Mouse (Mus musculus): ENCODE measurements around the gene Cldn10. TPM values are rescaled to one million over a fixed set of nuclear protein-coding genes. Genes with fewer than 3 reads are reported as not detected.
"Not testable (repeated sequence)": the region's sequence is repeated elsewhere in the genome, so short reads cannot be mapped to it uniquely, and the experiment has no call there.

The Cldn10 gene
- polyA plus RNA-seq, 1 experiment from 2014 or later: not detected

- Histone ChIP-seq H3K4me3 (ENCODE audit: inconsistent target) (no peak overlapping the region), H3K27ac (no peak overlapping the region), H3K36me3 (ENCODE audit: inconsistent target) (no peaks in the 10 kb centered on the region), H3K79me2 (ENCODE audit: inconsistent target) (no peaks in the 10 kb centered on the region)
- WGBS (ENCODE audit: missing documents): 2% methylated on average over 5 of the region's 5 CpGs
These were observed 9.0 kb downstream of the Cldn10 start for GRCm38 (mm10) chr14:118796694-118797058.

- Histone ChIP-seq H3K4me3 (ENCODE audit: inconsistent target) (no peak overlapping the region), H3K27ac (no peak overlapping the region), H3K79me2 (ENCODE audit: inconsistent target) (no peaks in the 10 kb centered on the region), H3K36me3 (ENCODE audit: inconsistent target) (no peaks in the 10 kb centered on the region)
- 53% methylated on average over 9 of the region's 9 CpGs for WGBS (ENCODE audit: missing documents)
These were observed 9.6 kb downstream of the Cldn10 start for GRCm38 (mm10) chr14:118797270-118797669.

GRCm38 (mm10) chr14:118799918-118800317, 12.2 kb downstream of the Cldn10 start:
- H3K4me3 ChIP-seq (ENCODE audit: inconsistent target): no peak overlapping the region
- H3K36me3 ChIP-seq (ENCODE audit: inconsistent target): no peaks in the 10 kb centered on the region
- H3K27ac ChIP-seq: no peak overlapping the region
- 36% methylated on average over 9 of the region's 9 CpGs for WGBS (ENCODE audit: missing documents)
- H3K79me2 ChIP-seq (ENCODE audit: inconsistent target): no peaks in the 10 kb centered on the region

DNA sequence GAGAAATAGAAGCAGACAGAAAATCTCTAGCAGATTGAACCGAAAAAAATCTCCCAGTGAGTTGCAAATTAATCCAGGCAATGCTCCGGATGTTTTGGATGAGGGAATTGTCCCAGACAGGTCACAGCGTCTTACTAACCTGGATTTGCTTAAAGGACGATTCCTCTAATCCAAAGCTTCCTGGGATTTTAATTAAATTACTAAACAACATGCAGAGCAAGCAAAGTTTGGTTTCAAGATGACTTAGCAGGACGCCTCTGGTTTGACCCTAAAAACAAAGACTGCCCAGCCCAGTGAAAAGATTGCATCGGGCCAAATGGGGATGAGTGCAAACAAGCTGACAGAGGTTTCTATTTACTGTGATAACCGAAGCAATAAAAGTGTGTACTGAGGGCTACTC, 16.2 kb downstream of the Cldn10 start:
- Histone ChIP-seq H3K27ac (no peak overlapping the region), H3K36me3 (ENCODE audit: inconsistent target) (no peaks in the 10 kb centered on the region), H3K79me2 (ENCODE audit: inconsistent target) (no peaks in the 10 kb centered on the region), H3K4me3 (ENCODE audit: inconsistent target) (no peak overlapping the region)
- WGBS (ENCODE audit: missing documents): 89% methylated on average over 7 of the region's 7 CpGs

DNA sequence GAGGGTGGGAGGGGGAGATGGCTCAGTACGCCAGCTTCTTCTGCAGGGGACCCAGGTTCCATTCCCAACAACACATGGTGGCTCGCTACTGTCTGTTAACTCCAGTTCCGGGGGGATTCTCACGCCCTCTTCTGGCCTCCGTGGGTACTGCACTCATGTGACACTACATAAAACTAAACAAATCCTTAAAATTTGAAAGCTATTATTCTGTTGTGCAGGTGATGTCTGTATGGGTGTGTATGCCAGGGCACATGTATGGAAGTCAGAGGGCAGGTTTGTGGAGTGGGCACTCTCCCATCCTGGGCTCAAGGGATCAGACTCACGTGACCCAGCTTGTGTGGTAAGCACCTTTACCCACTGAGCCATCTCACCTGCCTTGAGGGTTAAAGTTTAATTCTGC, 16.6 kb downstream of the Cldn10 start:
- H3K4me3 ChIP-seq (ENCODE audit: inconsistent target): no peak overlapping the region
- no peaks in the 10 kb centered on the region for H3K36me3 ChIP-seq (ENCODE audit: inconsistent target)
- no peak overlapping the region for H3K27ac ChIP-seq
- 59% methylated on average over 6 of the region's 6 CpGs for WGBS (ENCODE audit: missing documents)
- no peaks in the 10 kb centered on the region for H3K79me2 ChIP-seq (ENCODE audit: inconsistent target)

DNA sequence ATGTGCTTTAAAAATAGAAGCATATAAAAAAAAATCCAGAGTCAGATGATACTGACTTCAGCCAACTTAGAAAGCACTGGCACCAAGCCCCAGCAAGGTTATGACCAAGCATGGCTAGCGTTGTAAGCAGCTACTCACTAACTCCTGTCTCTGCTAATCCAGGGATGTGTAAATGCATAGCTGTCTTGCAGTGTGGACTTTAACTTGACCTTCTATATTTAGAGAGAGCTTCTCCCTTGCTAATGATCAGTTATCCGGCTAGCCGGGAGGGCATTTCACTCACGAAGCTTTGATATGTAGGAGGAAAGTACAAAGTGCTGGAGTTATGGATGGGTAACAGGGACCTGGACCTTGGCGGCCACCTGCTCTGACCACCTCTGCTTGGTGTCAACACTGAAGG, 19.9 kb downstream of the Cldn10 start:
- WGBS (ENCODE audit: missing documents): 93% methylated on average over 5 of the region's 5 CpGs
- no peak overlapping the region for H3K4me3 ChIP-seq (ENCODE audit: inconsistent target)
- no peaks in the 10 kb centered on the region for H3K36me3 ChIP-seq (ENCODE audit: inconsistent target)
- no peaks in the 10 kb centered on the region for H3K79me2 ChIP-seq (ENCODE audit: inconsistent target)
- H3K27ac ChIP-seq: no peak overlapping the region

DNA sequence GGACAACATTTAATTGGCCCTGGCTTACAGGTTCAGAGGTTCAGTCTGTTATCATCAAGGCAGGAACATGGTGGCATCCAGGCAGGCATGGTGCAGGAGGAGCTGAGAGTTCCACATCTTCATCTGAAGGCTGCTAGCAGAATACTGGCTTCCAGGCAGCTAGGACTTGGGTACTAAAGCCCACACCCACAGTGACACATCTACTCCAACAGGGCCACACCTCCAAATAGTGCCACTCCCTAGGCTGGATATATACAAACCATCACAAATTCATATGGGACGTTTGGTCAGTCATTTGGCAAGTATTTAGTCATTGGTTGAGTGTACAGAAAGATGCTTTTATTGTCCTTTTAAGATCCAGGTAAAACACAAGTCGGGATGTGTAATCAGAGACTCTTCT, 20.5 kb downstream of the Cldn10 start:
- WGBS (ENCODE audit: missing documents): 76% methylated on average over 2 of the region's 2 CpGs
- H3K27ac ChIP-seq; H3K79me2 ChIP-seq (ENCODE audit: inconsistent target); H3K4me3 ChIP-seq (ENCODE audit: inconsistent target); H3K36me3 ChIP-seq (ENCODE audit: inconsistent target): not testable (repeated sequence)

DNA sequence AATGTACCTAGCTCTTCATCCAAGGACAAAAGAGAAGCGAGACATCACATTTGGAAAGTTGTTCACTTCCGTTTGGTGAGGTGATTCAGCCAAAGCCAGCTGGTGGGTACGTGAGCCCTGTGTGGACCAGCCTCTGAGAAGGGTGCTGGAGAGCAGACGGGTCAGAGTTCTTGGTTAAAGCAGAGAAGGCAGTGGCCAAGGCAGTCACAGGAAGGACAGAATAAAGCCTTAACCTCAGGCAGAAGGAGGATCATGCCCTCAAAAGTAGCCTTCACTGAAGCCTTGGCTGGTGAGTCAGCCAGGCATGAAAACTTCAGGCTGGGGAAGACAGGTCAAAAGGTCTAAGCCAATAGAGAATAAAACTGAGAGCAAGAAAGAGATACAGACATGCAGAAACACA, 22.0 kb downstream of the Cldn10 start:
- H3K27ac ChIP-seq: no peak overlapping the region
- 56% methylated on average over 4 of the region's 4 CpGs for WGBS (ENCODE audit: missing documents)

GRCm38 (mm10) chr14:118811256-118811655, 23.5 kb downstream of the Cldn10 start:
- not testable (repeated sequence) for H3K79me2 ChIP-seq (ENCODE audit: inconsistent target); H3K36me3 ChIP-seq (ENCODE audit: inconsistent target); H3K4me3 ChIP-seq (ENCODE audit: inconsistent target); H3K27ac ChIP-seq

More for the DNA sequence above, 22.0 kb downstream of the Cldn10 start:
- H3K4me3 ChIP-seq (ENCODE audit: inconsistent target): no peak overlapping the region
- no peaks in the 10 kb centered on the region for H3K79me2 ChIP-seq (ENCODE audit: inconsistent target)
- no peaks in the 10 kb centered on the region for H3K36me3 ChIP-seq (ENCODE audit: inconsistent target)

GRCm38 (mm10) chr14:118813111-118813510, 25.4 kb downstream of the Cldn10 start:
- Histone ChIP-seq H3K36me3 (ENCODE audit: inconsistent target) (no peaks in the 10 kb centered on the region), H3K27ac (no peak overlapping the region), H3K4me3 (ENCODE audit: inconsistent target) (no peak overlapping the region), H3K79me2 (ENCODE audit: inconsistent target) (no peaks in the 10 kb centered on the region)
- 82% methylated on average over 7 of the region's 7 CpGs for WGBS (ENCODE audit: missing documents)

- Histone ChIP-seq H3K27ac (no peak overlapping the region), H3K4me3 (ENCODE audit: inconsistent target) (no peak overlapping the region), H3K79me2 (ENCODE audit: inconsistent target) (no peaks in the 10 kb centered on the region), H3K36me3 (ENCODE audit: inconsistent target) (no peaks in the 10 kb centered on the region)
- 27% methylated on average over 4 of the region's 4 CpGs for WGBS (ENCODE audit: missing documents)
These were observed 28.8 kb downstream of the Cldn10 start for GRCm38 (mm10) chr14:118816503-118816902.

DNA sequence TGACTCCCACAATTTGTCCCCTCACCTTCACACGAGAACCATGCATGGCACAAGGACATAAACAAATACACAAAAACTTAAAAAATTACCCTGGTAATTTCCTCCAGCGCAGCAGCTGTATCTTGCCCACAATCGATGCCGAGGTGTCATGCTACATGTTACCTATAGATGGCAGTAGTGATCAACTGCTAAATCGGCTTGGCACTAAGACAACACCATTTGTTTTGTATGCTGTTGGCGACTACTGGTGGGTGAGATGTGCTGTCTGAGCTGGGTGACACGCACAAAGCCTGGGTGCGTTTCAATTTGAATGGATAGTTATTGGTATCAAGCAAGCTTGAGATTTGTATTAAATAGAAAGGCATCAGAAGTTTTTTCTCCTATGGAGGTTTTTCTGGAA, 32.4 kb downstream of the Cldn10 start:
- H3K27ac ChIP-seq: no peak overlapping the region
- no peaks in the 10 kb centered on the region for H3K79me2 ChIP-seq (ENCODE audit: inconsistent target)
- WGBS (ENCODE audit: missing documents): 2% methylated on average over 8 of the region's 8 CpGs
- H3K4me3 ChIP-seq (ENCODE audit: inconsistent target): no peak overlapping the region
- no peaks in the 10 kb centered on the region for H3K36me3 ChIP-seq (ENCODE audit: inconsistent target)

- Histone ChIP-seq H3K27ac (no peak overlapping the region), H3K4me3 (ENCODE audit: inconsistent target) (no peak overlapping the region), H3K79me2 (ENCODE audit: inconsistent target) (no peaks in the 10 kb centered on the region), H3K36me3 (ENCODE audit: inconsistent target) (no peaks in the 10 kb centered on the region)
- WGBS (ENCODE audit: missing documents): 95% methylated on average over 2 of the region's 4 CpGs
These were observed 35.1 kb downstream of the Cldn10 start for GRCm38 (mm10) chr14:118822816-118823215.

GRCm38 (mm10) chr14:118823313-118823712, 35.6 kb downstream of the Cldn10 start:
- no peaks in the 10 kb centered on the region for H3K79me2 ChIP-seq (ENCODE audit: inconsistent target)
- H3K4me3 ChIP-seq (ENCODE audit: inconsistent target): no peak overlapping the region
- no peak overlapping the region for H3K27ac ChIP-seq
- no peaks in the 10 kb centered on the region for H3K36me3 ChIP-seq (ENCODE audit: inconsistent target)
- 63% methylated on average over 4 of the region's 6 CpGs for WGBS (ENCODE audit: missing documents)

DNA sequence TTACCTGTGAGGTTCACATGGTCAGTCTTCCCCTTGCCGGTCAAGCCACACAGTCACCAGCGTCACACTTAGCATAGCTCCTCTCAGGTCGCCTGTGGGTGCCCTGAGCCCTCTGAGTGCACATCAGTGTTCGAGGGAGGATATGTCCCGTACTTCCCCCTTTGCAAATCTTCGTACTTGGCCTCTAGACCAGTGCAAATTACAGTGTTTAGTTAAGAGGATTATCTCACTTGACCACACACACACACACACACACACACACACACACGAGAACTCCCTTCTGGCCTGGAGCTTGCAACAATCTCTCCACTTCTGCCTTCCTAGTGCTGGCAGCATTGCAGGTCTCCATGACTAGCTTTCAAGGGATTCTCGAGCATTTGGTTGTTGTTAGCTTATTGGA, 38.6 kb downstream of the Cldn10 start:
- Histone ChIP-seq H3K79me2 (ENCODE audit: inconsistent target) (no peaks in the 10 kb centered on the region), H3K27ac (no peak overlapping the region), H3K36me3 (ENCODE audit: inconsistent target) (no peaks in the 10 kb centered on the region), H3K4me3 (ENCODE audit: inconsistent target) (no peak overlapping the region)
- WGBS (ENCODE audit: missing documents): 74% methylated on average over 7 of the region's 8 CpGs

GRCm38 (mm10) chr14:118827283-118827904, 39.7 kb downstream of the Cldn10 start:
- H3K79me2 ChIP-seq (ENCODE audit: inconsistent target): no peaks in the 10 kb centered on the region
- 87% methylated on average over 7 of the region's 7 CpGs for WGBS (ENCODE audit: missing documents)
- no peaks in the 10 kb centered on the region for H3K36me3 ChIP-seq (ENCODE audit: inconsistent target)
- H3K4me3 ChIP-seq (ENCODE audit: inconsistent target): no peak overlapping the region
- H3K27ac ChIP-seq: no peak overlapping the region

Data from macrophage (primary cell).